Mouse (Mus musculus) thymus, adult 2 months (tissue): ENCODE measurements at regions not wholly inside any gene's neighbourhood (a gene's known extent, or its start where the extent isn't known, plus 50 kb on each side); places are given as distances from the start of the nearest gene placed in this dataset.

ENCODE experiments used
- DNase-seq: peaks from one replicate; pipeline ENCODE4 v3.0.0; 2021
- H3K27ac ChIP-seq: fragments of 200-500 bp; 2 replicates; pipeline ENCODE4 v1.5.1; 2012; ENCODE audit warnings: low read length, control low read depth; ENCODE audit not compliant: control insufficient read depth, insufficient read depth
- H3K27me3 ChIP-seq: fragments of 200-500 bp; 2 replicates; pipeline ENCODE4 v1.6.1; 2012; ENCODE audit warnings: mild to moderate bottlenecking, low read length, moderate library complexity, mixed read lengths; ENCODE audit not compliant: control insufficient read depth, insufficient read depth
- H3K36me3 ChIP-seq: fragments of 200-500 bp; 2 replicates; pipeline ENCODE4 v1.6.1; 2012; ENCODE audit warnings: mild to moderate bottlenecking, low read length, moderate library complexity; ENCODE audit not compliant: control insufficient read depth, insufficient read depth
- H3K4me1 ChIP-seq: fragments of 200-500 bp; replicated peaks from 2 replicates; pipeline ENCODE4 v1.6.1; 2012; ENCODE audit warnings: low read length; ENCODE audit not compliant: control insufficient read depth, insufficient read depth
- H3K4me3 ChIP-seq: fragments of 200-500 bp; 2 replicates; pipeline ENCODE4 v1.5.1; 2012; ENCODE audit warnings: mild to moderate bottlenecking, low read length, control low read depth, moderate library complexity; ENCODE audit not compliant: control insufficient read depth, insufficient read depth
- CTCF ChIP-seq: fragments of 200-500 bp; IDR thresholded peaks from 2 replicates; pipeline ENCODE4 v1.5.1; 2012; ENCODE audit warnings: mild to moderate bottlenecking, control low read depth, low read length, moderate library complexity, borderline replicate concordance; ENCODE audit not compliant: control insufficient read depth, poor library complexity, insufficient read depth; ENCODE audit errors: extremely low read depth
- POLR2A ChIP-seq: fragments of 200-500 bp; IDR thresholded peaks from 2 replicates; pipeline ENCODE4 v1.6.1; 2012; ENCODE audit warnings: mild to moderate bottlenecking, low read length, control low read depth, moderate library complexity; ENCODE audit not compliant: control insufficient read depth, poor library complexity, insufficient read depth; ENCODE audit errors: extremely low read depth
- WGBS: fragments of 180-500 bp; shearing (Covaris S2); methylation state at CpG from one replicate; pipeline ENCODE4 v1.1.7; 2018; 5-methylcytosine and 5-hydroxymethylcytosine counted together

DNA sequence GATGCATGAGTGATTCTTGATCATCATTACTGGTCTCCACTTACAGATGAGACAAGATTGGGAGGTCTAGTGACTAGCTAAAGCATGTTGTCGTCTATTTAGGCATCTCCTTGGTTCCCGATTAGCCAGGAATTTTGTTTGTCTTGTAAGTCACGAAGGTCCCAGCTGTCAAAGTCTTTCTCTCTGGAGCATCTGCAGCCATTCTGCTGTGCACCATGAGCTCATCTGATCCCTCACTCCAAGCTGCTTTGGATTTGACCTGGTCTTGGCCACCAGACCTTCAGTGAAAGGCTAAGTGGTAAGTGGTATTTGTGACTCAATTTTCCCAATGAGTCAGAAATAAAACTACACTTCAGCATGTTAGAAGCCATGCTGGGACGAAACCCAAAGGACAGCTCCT is 53.3 kb upstream of the Creb5 start:
- Histone ChIP-seq H3K36me3 (no peaks in the 10 kb centered on the region), H3K27ac (no peak overlapping the region), H3K4me3 (no peak overlapping the region), H3K4me1 (no peaks in the 10 kb centered on the region; the same call in 1 of the 2 replicates), H3K27me3 (no peaks in the 10 kb centered on the region)
- TF ChIP-seq CTCF (no peak), POLR2A (no peak)
- DNase-seq: no peak
- WGBS: 91% methylated on average over 4 of the region's 4 CpGs

DNA sequence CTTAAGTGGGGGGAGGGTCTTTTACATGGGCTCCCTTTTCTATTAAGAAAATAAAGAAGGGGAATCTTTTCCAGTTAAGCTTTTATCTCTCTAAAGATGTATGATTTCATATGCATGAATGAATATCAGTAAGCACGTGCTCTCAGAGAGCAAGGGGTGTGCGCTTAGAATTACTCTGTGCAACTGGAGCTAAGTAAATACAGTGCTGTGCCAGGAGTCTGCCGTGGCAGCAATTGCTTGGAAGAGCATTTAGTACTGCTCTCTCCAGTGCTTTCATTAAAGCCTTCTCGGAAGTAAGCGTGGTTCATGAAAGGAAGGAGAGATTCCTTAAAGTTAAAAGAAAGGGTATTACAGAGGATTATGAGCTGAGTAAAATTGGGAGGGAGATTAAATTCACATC is 54.5 kb upstream of the Creb5 start:
- TF ChIP-seq CTCF (no peak), POLR2A (no peak)
- no peaks in the 10 kb centered on the region; the same call in 1 of the 2 replicates for H3K4me1 ChIP-seq
- no peaks in the 10 kb centered on the region for H3K36me3 ChIP-seq
- no peaks in the 10 kb centered on the region for H3K27me3 ChIP-seq
- H3K27ac ChIP-seq: no peak overlapping the region
- H3K4me3 ChIP-seq: no peak overlapping the region
- WGBS: 87% methylated on average over 5 of the region's 5 CpGs
- DNase-seq: no peak

DNA sequence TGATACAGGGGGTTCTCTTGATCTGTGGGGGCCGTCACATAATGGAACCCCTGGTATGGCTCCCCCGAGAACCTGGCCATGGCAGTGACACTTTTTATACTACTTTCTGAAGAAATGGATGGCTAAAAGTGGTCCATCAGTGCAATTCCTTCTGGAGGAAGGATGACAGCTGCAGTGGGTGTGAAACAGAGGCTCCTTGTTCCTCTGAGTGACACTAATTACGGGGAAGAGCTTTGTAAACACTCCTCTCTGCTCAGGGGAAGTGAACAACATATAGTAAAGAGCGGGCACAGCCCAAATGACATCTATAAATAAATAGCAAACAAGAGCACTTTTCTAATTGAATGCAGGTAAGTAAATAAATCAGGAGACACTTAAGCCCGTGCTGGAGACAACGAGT is 57.7 kb upstream of the Creb5 start:
- Histone ChIP-seq H3K27me3 (no peaks in the 10 kb centered on the region), H3K4me1 (no peaks in the 10 kb centered on the region), H3K4me3 (no peak overlapping the region), H3K27ac (no peak overlapping the region), H3K36me3 (no peaks in the 10 kb centered on the region)
- TF ChIP-seq POLR2A (no peak), CTCF (no peak)
- DNase-seq: no peak
- 88% methylated on average over 6 of the region's 6 CpGs for WGBS

DNA sequence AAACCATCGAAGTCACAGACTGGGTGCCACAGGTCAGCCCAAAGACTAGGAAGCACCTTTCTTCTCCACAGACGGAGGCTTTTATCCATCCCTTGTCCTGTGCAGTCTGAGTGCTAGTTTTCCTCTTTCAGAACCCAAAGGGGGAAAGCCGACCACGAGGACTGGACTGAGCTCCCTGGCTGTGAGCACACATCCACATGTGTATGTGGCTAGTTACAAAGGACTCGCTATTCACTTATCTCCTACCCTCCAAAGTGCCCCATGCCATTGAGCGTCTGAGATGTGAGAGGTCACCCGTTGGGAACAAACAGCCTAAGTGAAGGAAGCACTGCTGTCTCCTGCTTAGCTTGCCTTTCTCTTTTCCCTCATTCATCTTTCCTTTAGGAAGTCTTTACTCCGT is 65.0 kb upstream of the Creb5 start:
- no peaks in the 10 kb centered on the region for H3K27me3 ChIP-seq
- DNase-seq: no peak
- H3K4me3 ChIP-seq: no peak overlapping the region
- H3K4me1 ChIP-seq: no peaks in the 10 kb centered on the region
- TF ChIP-seq CTCF (no peak), POLR2A (no peak)
- H3K36me3 ChIP-seq: no peaks in the 10 kb centered on the region
- no peak overlapping the region for H3K27ac ChIP-seq
- 92% methylated on average over 8 of the region's 8 CpGs for WGBS

DNA sequence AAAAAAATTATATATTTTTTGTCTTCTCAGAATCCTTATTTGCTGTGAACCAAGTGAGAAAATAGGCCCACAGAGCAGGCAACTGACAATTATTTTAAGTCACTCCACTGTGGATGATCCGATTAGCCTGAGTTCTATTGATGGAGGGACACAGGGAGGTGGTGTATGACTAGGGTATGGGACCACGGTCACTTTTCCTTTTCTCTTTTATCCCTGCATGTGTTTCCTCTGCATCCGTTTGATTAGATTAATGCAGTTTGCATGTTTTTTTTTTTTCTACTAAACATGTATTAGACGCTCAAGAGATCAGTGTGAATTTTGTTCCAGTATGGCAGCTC is 65.4 kb upstream of the Creb5 start:
- WGBS: 96% methylated on average over 4 of the region's 4 CpGs
- DNase-seq: no peak

DNA sequence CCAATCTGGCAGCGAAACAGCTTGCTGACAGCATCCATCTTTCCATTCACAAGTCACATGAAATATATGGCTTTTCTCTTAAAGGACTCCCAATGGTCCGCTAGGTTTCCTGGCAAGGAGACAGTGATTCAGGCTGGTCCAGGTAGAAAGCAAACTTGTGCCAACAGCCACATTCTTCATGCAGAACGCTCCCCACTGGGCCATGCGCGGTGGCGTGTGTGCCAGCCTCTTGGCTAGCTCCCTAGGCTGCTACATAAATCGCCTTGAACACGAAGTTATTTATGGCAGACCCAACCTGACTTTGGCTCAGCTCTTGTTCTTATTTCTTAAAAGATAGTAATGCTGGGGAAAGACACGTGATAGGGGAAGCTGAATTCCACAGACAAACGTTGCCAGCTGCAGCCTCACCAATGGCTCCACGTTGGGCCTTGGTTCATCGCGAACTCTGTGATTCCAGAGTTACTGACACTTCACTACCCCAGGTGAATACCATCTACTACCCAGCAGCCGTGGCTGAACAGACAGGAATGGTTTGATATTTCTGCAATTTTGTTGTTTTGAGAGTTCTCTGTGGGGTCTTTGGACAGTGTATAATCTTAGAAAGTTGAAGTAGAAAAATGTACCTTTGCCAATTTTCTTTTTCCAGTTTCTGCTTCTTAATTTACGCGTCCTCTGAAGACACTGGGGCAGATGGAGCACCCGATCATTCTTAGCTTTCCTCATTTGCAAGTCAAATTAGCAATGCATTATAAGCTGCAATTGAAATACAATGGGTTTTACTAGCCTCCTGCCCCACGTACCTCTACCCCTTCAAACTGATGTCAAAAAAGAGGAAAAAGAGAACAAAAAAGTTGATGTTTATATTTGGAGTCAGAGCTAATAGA is 66.0 kb upstream of the Creb5 start:
- Histone ChIP-seq H3K27me3 (no peaks in the 10 kb centered on the region), H3K27ac (no peak overlapping the region), H3K4me1 (no peaks in the 10 kb centered on the region), H3K36me3 (no peaks in the 10 kb centered on the region), H3K4me3 (no peak overlapping the region)
- TF ChIP-seq CTCF: no peak
- no peak for TF ChIP-seq POLR2A
- WGBS: 90% methylated on average over 18 of the region's 18 CpGs
- no peak for DNase-seq

More for the DNA sequence above, 65.4 kb upstream of the Creb5 start:
- Histone ChIP-seq H3K4me3 (no peak overlapping the region), H3K36me3 (no peaks in the 10 kb centered on the region), H3K4me1 (no peaks in the 10 kb centered on the region), H3K27me3 (no peaks in the 10 kb centered on the region), H3K27ac (no peak overlapping the region)
- TF ChIP-seq POLR2A (no peak), CTCF (no peak)
